Comparison of ENCODE assay signal across 12 mouse cellular contexts in the genomic region with DNA sequence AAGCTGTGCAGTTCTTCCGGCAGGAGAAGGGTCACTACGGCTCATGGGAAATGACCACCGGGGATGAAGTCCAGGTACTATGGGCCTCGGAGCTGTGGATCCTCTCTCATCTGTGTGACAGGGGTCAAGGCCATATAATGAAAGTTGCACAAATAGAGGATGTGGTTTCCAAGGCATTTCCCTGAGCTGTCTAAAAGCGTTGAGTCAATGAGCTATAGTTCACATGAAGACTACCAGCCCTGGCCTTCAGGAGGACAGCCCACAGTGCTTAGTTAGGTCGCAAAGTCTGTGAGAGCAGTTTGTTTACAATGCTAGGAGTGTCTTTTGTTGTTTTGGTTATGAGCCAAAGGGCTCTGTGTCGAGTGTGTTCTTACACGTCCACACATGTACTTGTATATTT.
DNase-seq lines count a peak whose midpoint lies in the region; ATAC-seq lines count a peak whose summit lies in the region.
"Had no signal": no experiment of that assay in that cellular context is flagged by ENCODE, and none has a peak within 500 bp of the region (broad histone marks: within the 10 kb centered on the region; RNA-seq: fewer than 3 reads in every experiment).

No protein-coding gene starts in this region.

- H3K27ac ChIP-seq in embryonic facial prominence, embryonic 15.5 days (replicated peaks) = peak overlapping the region; percentile 36; the same call in 1 of the 2 replicates
- no peak overlapping the region for H3K27ac ChIP-seq in embryonic facial prominence, embryonic 10.5 days (replicated peaks)
- H3K27ac ChIP-seq: forebrain, embryonic 12.5 days; left cerebral cortex, adult 2 months; neural tube, embryonic 12.5 days had no signal

- H3K27me3 ChIP-seq in embryonic facial prominence, embryonic 15.5 days = no peaks in the 10 kb centered on the region
- H3K27me3 ChIP-seq in embryonic facial prominence, embryonic 10.5 days (replicated peaks; ENCODE audit: low read depth, poor library complexity, severe bottlenecking) = no peaks in the 10 kb centered on the region
- H3K27me3 ChIP-seq: forebrain, embryonic 12.5 days; neural tube, embryonic 12.5 days had no signal

- H3K36me3 ChIP-seq in embryonic facial prominence, embryonic 15.5 days = no peaks in the 10 kb centered on the region
- H3K36me3 ChIP-seq in embryonic facial prominence, embryonic 10.5 days (replicated peaks) = no peaks in the 10 kb centered on the region
- H3K36me3 ChIP-seq: forebrain, embryonic 12.5 days; neural tube, embryonic 12.5 days had no signal

- no peak overlapping the region for H3K9ac ChIP-seq in embryonic facial prominence, embryonic 15.5 days
- H3K9ac ChIP-seq: forebrain, embryonic 12.5 days; neural tube, embryonic 12.5 days had no signal

- H3K4me3 ChIP-seq in embryonic facial prominence, embryonic 15.5 days (replicated peaks) = no peak overlapping the region
- no peak overlapping the region for H3K4me3 ChIP-seq in embryonic facial prominence, embryonic 10.5 days
- H3K4me3 ChIP-seq: forebrain, embryonic 12.5 days; left cerebral cortex, adult 2 months; neural tube, embryonic 12.5 days had no signal

- no peak for DNase-seq in embryonic facial prominence, embryonic 10.5 days (ENCODE audit: low spot score)
- DNase-seq in 416B (ENCODE audit: low read depth) = peak; percentile 93
- DNase-seq in Muller cell, postnatal 12 days (ENCODE audit: inconsistent ontology term) = no peak
- DNase-seq in heart, postnatal 36 days = no peak
- no peak for DNase-seq in left cerebral cortex, postnatal 14 days (ENCODE audit: low spot score in 2 of 2)
- DNase-seq: heart, adult 11 months had no signal

- 58% methylated on average over 8 of the region's 8 CpGs for WGBS in embryonic facial prominence, embryonic 15.5 days
- 78% methylated on average over 8 of the region's 8 CpGs for WGBS in embryonic facial prominence, embryonic 10.5 days

- H3K4me2 ChIP-seq in embryonic facial prominence, embryonic 15.5 days (replicated peaks) = no peak overlapping the region
- H3K4me2 ChIP-seq: forebrain, embryonic 12.5 days; neural tube, embryonic 12.5 days had no signal

- intact Hi-C loops in heart, postnatal 36 days (cut with DNase I) = loop anchor here (5.0 kb wide), 2 partner anchors 67 to 117 kb away; partner anchors contain the start of gene Fam129a
- intact Hi-C loops in left cerebral cortex, postnatal 14 days (cut with DNase I) = loop anchor here (5.0 kb wide), 1 partner anchor 127 kb away; no protein-coding TSS in a partner anchor

- no peaks in the 10 kb centered on the region for H3K9me3 ChIP-seq in embryonic facial prominence, embryonic 15.5 days (replicated peaks)
- H3K9me3 ChIP-seq in embryonic facial prominence, embryonic 10.5 days = no peaks in the 10 kb centered on the region
- H3K9me3 ChIP-seq: forebrain, embryonic 12.5 days; neural tube, embryonic 12.5 days had no signal

- no peak for ATAC-seq in embryonic facial prominence, embryonic 15.5 days (ENCODE audit: insufficient number of reproducible peaks, low FRiP score, low TSS enrichment, low read depth)
- ATAC-seq in hematopoietic stem cell, adult 5-6 weeks (replicated peaks in 1 of 2; ENCODE audit: insufficient read depth in 1 of 2, low FRiP score in 2 of 2, low TSS enrichment in 1 of 2, low read depth in 1 of 2, poor library complexity in 2 of 2, severe bottlenecking in 2 of 2) = peak; percentile 55 to 72; a peak in 3 of 4 replicates
- ATAC-seq in megakaryocyte progenitor cell, adult 5-6 weeks (replicated peaks; ENCODE audit: poor library complexity) = peak; percentile 69

- H3K4me1 ChIP-seq in embryonic facial prominence, embryonic 15.5 days = peaks cover 47% of the 10 kb centered on the region
- peaks cover 25% of the 10 kb centered on the region for H3K4me1 ChIP-seq in embryonic facial prominence, embryonic 10.5 days
